Mouse (Mus musculus) spleen, adult 2 months (tissue): ENCODE data around the gene Galnt2.

Experiments used
- CTCF ChIP-seq: fragments of 200-500 bp; IDR thresholded peaks from 2 replicates; pipeline ENCODE4 v1.5.1; 2011; ENCODE audit warnings: mild to moderate bottlenecking, inconsistent platforms; ENCODE audit not compliant: insufficient read depth, insufficient read length, insufficient replicate concordance; ENCODE audit errors: extremely low read depth
- POLR2A ChIP-seq: fragments of 200-500 bp; IDR thresholded peaks from 2 replicates; pipeline ENCODE4 v1.6.1; 2011; ENCODE audit warnings: low read depth, low read length, inconsistent platforms

GRCm38 (mm10) chr8:124271518-124271917 is 40.3 kb downstream of the Galnt2 start:
- TF ChIP-seq CTCF, result no peak
- TF ChIP-seq POLR2A, result no peak
